Mouse (Mus musculus) adrenal gland, adult 8-10 months (tissue): ENCODE data around the gene Cd19. TPM values are rescaled to one million over a fixed set of nuclear protein-coding genes. Genes with fewer than 3 reads are reported as not detected.
"Not testable (repeated sequence)": the region's sequence is repeated elsewhere in the genome, so short reads cannot be mapped to it uniquely, and the experiment has no call there.

Experiments used
- DNase-seq: peaks from one replicate; pipeline ENCODE4 v3.0.0; 2022
- total RNA-seq, 4 experiments: library from RNA; stranded (reverse); gene quantifications; 2 replicates each; pipeline ENCODE4 v1.2.4; 2022

Gene Cd19
- total RNA-seq, 4 experiments from 2014 or later = 0.56 to 0.94 (median 0.78) TPM

- peak; percentile 75 for DNase-seq
These were observed 20.0 kb upstream of the Cd19 start for GRCm38 (mm10) chr7:126434726-126435125.

GRCm38 (mm10) chr7:126430167-126430566, 15.5 kb upstream of the Cd19 start:
- no peak for DNase-seq

DNA sequence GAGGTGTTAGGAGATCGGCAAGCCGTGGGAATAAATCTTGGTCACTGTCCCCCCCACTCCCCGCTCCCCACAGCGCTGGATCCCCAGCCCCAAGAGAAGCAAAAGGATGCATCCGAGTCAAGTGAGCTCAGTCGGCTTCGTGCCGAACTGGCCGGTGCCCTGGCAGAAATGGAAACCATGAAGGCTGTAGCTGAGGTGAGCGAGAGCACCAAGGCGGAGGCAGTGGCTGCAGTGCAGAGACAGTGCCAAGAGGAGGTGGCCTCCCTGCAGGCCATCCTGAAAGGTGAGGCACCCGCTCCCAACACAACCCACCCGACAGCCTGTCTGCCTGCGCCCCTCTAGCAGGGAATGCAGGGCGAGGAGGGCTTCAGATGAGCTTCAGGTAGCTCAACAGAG, 14.8 kb upstream of the Cd19 start:
- no peak for DNase-seq

- DNase-seq = peak; percentile 92
These were observed 14.2 kb upstream of the Cd19 start, which contains the start of gene Rabep2 for GRCm38 (mm10) chr7:126428631-126429502. Gene Rabep2, plus strand, starts transcription at chr7:126428759.

DNA sequence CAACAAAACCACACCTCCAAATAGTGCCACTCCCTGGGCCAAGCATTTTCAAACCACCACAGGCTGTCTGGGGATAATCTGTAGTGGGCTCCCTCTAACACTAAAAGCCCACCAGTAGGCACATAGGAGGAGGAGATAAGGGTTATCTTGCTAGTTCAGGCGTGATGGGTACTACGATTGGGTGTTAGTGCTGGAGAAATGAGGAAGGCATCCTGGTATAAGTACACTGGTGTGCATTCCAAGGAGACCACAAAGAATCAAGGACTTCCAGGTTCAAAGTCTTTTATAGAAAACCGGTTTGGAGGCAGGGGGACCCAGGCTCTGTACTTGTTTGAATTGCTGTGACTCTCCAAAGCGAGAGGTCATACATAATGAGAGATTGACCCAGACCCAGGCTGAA, 13.5 kb upstream of the Cd19 start:
- DNase-seq = no peak

DNA sequence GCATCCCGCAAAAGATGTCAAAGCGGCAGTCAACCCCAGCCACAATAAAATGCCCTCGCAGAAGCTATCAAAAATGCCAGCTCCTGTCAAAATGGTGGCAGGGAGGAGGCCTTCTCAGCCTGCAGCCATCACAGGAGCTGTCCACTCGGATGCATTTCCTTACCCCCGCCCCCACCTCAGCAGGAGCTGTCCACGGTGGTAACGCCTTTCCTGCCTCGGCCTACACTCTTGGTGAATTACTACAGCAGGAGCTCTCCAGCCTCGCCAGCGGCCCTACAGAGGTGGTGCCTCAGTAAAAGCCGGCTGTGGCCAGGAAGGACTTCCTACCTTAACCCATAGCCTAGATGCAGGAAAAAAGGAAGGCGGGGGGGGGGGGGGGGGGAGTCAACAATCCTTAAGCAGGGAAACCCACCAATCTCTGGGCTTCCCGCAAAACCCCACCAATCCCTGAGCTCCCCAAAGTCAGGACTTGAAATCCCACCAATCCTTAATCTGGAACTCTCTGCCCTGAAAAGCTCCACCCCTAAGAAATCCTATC, 12.7 kb upstream of the Cd19 start:
- DNase-seq = no peak

DNA sequence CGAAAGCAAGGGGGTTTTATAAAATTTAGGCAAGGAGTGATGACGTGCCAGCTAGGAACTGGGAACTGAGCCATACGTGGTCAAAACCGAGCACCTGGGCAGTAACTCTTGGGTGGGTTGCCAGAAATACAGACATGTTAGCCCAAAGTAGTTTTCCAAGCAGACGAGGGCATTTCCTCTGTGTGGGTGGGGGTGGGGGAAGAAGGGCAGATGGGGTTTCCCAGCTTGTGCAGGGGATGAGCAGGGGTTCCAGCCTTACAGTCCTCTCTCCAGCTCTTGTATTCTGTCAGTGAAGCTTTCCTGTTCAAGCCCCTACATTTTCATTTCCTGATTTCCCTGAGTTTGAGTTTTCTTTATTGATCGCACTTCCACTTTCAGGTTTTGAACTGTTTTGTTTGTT, 9.5 kb upstream of the Cd19 start:
- DNase-seq = no peak

DNA sequence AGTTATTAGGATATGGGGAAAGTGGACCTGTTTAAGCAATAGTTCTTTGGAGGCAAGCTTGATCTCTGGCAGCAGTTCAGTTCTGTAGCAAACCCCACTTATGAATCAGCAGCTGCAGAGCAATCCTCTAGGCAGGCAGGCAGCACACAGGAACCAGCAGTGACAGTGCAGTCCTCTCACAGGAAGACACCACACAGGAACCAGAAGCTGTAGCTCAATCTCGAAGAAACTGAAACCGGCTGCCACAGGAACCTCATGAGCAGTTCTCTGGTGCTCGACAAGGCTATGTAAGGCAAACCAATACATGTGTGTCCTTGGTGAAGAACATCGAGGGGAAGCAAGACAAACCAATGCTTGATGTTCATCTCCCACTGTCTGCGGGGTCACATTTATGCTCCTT, 7.1 kb upstream of the Cd19 start:
- DNase-seq = no peak

DNA sequence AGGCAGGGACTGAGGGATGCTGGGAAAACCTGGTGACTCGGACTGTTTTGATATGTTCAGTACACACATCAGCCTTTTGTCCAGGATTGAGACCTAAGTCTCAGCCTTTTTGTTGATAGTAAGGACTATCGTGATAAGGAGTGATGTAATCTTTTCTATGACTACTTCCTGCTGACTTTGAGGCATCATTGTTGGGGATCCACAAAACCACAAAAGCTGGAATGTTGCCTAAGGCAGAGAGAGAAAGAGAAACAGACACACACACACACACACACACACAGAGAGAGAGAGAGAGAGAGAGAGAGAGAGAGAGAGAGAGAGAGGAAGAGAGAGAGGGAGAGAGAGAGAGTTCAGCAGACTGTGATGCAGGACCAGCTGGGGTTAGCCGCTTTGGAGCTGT, 3.8 kb upstream of the Cd19 start:
- no peak for DNase-seq

- no peak for DNase-seq
These were observed 2.9 kb upstream of the Cd19 start for GRCm38 (mm10) chr7:126417606-126418005.

- no peak for DNase-seq
These were observed 2.4 kb upstream of the Cd19 start for GRCm38 (mm10) chr7:126417045-126417444.

- no peak for DNase-seq
These were observed 1.9 kb upstream of the Cd19 start for GRCm38 (mm10) chr7:126416615-126417014.

GRCm38 (mm10) chr7:126411061-126411460, 3.6 kb downstream of the Cd19 start:
- peak; percentile 45 for DNase-seq

DNA sequence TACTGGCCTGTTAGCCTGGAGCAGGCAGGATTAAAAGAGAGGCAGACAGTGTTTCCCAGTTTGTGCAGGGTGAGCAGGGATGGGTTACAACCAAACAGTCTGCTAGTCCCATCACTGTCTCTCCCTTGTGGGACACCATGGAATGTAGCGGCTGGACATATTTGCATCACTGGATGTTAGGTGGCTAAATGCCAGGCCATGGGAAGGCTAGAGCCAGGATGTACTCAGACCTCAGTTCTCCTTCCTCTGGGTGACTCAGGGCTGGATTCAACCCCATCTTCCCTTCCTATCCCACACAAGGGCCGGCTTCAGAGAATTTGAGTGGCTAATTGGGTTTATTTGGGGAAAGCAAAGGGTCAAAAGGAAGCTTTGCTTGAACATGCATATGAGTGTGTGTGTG, 6.0 kb downstream of the Cd19 start:
- no peak for DNase-seq

DNA sequence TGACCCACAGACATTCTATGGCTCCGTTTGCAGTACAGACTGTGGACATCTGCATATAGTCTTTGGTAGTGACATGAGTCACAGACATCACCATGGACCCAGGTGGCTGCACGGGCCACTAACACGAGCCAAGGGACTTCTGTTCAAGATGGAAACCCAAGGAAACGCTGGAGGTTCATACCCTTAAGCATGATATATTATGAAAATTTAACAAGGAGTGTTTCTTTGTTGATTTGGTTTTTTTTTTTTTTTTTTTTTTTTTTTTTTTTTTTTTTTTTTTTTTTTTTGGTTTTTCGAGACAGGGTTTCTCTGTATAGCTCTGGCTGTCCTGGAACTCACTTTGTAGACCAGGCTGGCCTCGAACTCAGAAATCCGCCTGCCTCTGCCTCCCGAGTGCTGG, 12.2 kb downstream of the Cd19 start:
- DNase-seq = not testable (repeated sequence)

DNA sequence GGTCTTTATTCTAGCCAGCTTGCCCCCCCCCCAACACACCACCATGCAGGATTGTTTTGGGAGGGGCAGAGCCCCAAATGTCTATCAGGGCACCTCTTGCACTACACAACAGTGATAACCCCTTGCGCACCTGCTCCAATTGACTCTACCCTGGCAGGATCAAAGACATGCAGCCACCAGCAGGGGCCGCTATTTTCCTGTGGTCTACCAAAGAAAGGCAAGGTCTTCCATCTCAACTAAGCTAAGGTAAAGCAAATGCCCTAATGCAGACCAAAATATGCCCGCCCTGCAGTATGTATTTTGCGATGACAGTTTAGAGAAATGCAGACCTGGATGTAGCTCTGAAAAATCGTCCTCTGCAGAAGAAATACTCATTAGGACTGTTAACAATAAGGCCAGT, 15.1 kb downstream of the Cd19 start:
- peak; percentile 62 for DNase-seq

GRCm38 (mm10) chr7:126397822-126398221, 16.9 kb downstream of the Cd19 start:
- DNase-seq = no peak

DNA sequence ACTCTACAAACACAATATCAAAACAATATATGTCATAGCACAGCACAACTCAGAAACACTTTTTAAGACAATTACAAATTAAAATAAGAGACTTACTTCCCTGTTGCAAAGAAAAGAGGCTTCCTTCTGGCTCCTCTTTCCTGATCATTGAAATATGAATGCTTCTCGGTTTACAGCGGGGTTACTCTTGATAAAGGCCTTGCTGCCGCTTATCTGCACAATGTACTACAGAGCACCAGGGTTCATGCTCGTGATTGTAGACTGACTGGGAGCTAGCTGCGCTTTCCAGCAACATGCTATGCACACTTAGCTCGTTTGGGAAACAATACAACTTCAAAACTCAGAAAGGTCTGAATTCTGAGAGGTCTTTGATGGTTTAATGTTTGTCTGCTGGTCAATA, 17.5 kb downstream of the Cd19 start:
- no peak for DNase-seq

DNA sequence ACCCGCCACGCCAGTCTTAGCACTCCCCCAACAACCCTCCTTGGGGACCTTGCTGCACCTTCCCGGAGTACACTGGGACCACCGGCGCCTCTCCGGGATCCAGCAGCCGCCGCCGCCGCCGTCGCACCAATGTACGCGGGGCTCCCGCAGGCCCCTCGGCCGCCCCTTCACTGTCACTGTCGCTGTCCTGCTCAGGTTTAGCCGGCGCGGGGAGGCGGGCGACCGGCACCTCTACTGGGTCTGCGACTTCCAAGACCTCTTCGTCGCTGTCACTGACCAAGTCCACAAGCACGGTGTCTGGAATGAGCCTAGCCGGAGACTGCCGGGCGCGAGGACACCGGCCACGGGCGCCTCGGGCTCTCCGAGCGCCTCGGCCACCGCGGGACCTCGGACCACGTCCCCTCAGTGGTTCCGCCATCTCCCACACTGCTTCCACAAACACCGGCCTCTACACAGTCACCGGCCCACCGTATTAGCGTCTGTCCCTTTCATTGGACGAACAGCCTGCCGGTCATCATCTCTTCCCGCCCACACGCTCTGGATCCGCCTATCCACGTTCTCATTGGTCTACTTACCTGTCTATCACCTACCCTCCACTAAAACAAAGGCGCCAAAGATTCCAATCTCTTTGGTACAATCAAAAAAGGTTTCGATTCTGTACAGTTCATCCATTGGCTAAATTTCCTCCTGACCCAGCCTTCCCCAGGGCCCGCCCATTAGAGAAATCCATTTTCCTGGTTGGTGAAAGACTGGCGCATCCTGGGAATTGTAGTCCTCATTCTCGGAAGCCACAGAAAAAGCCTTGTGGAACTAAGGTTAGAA, 18.2 kb downstream of the Cd19 start, which contains the start of gene Nfatc2ip:
Nfatc2ip (minus strand) TSS at position 440 of the 822 bp plus-strand sequence.
- peak; percentile 93 for DNase-seq

- DNase-seq = not testable (repeated sequence)
These were observed 22.4 kb downstream of the Cd19 start for GRCm38 (mm10) chr7:126392086-126392884.

DNA sequence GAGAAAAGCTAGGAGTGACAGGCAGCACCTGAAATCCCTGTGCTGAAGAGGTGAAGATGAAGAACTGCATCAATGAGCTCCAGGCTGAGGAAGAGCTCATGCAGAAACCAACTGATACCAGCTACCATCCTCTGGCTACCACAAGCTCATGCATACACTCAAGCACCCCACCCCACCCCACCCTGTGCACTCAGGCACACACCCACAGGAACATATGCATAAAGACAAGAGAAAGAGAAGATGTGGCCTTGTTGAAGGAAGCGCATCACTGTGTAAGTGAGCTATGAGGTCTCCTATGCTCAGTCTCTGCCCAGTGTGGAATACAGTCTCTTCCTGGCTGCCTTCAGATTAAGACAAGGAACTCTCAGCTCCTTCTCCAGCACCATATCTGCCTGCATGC, 26.5 kb downstream of the Cd19 start:
- DNase-seq = no peak

GRCm38 (mm10) chr7:126383565-126383964, 31.1 kb downstream of the Cd19 start:
- no peak for DNase-seq
